Mouse (Mus musculus) E14TG2a.4 (cell line): ENCODE measurements around the gene Krt222.

Experiments used
- H3K27me3 ChIP-seq: 2 replicates; pipeline ENCODE4 v1.6.1; 2014; ENCODE audit warnings: low read length, control low read depth; ENCODE audit not compliant: insufficient read depth
- H3K36me3 ChIP-seq: 2 replicates; pipeline ENCODE4 v1.6.1; 2014; ENCODE audit warnings: low read length, control low read depth; ENCODE audit not compliant: insufficient read depth
- H3K4me1 ChIP-seq: replicated peaks from 2 replicates; pipeline ENCODE4 v1.6.1; 2014; ENCODE audit warnings: low read depth, low read length, control low read depth
- H3K4me3 ChIP-seq: replicated peaks from 2 replicates; pipeline ENCODE4 v1.5.1; 2014; ENCODE audit warnings: mild to moderate bottlenecking, low read length
- H3K9me3 ChIP-seq: 2 replicates; pipeline ENCODE4 v1.6.1; 2014; ENCODE audit warnings: low read length, control low read depth
- CTCF ChIP-seq: conservative IDR thresholded peaks from 2 replicates; pipeline ENCODE4 v1.5.1; 2014; ENCODE audit warnings: low read length
- NANOG ChIP-seq: IDR thresholded peaks from 2 replicates; pipeline ENCODE4 v1.6.1; 2014; ENCODE audit warnings: borderline replicate concordance, low read length, mixed read lengths
- POU5F1 ChIP-seq: IDR thresholded peaks from 2 replicates; pipeline ENCODE4 v1.6.1; 2014; ENCODE audit warnings: low read length, borderline replicate concordance

The Krt222 gene

GRCm38 (mm10) chr11:99211964-99212363 lies 31.9 kb downstream of the Krt222 start:
- Histone ChIP-seq H3K27me3 (no peaks in the 10 kb centered on the region), H3K36me3 (peaks cover 74% of the 10 kb centered on the region), H3K4me1 (peaks cover 8% of the 10 kb centered on the region), H3K9me3 (no peaks in the 10 kb centered on the region), H3K4me3 (no peak overlapping the region)
- TF ChIP-seq NANOG (no peak), CTCF (no peak), POU5F1 (no peak)

- TF ChIP-seq POU5F1 = no peak
- TF ChIP-seq CTCF = no peak
- TF ChIP-seq NANOG = no peak
- H3K27me3 ChIP-seq = no peaks in the 10 kb centered on the region
- peaks cover 36% of the 10 kb centered on the region for H3K36me3 ChIP-seq
- no peak overlapping the region for H3K4me3 ChIP-seq
- no peaks in the 10 kb centered on the region for H3K9me3 ChIP-seq
- H3K4me1 ChIP-seq = peaks cover 6% of the 10 kb centered on the region
Measured at GRCm38 (mm10) chr11:99208105-99208669, 35.7 kb downstream of the Krt222 start.

GRCm38 (mm10) chr11:99207449-99207848 lies 36.4 kb downstream of the Krt222 start:
- peaks cover 6% of the 10 kb centered on the region for H3K4me1 ChIP-seq
- H3K4me3 ChIP-seq = no peak overlapping the region
- H3K9me3 ChIP-seq = no peaks in the 10 kb centered on the region
- peaks cover 29% of the 10 kb centered on the region for H3K36me3 ChIP-seq
- no peaks in the 10 kb centered on the region for H3K27me3 ChIP-seq
- no peak for TF ChIP-seq NANOG

- Histone ChIP-seq H3K27me3 (no peaks in the 10 kb centered on the region), H3K4me3 (no peak overlapping the region), H3K36me3 (peaks cover 24% of the 10 kb centered on the region), H3K4me1 (peaks cover 6% of the 10 kb centered on the region), H3K9me3 (no peaks in the 10 kb centered on the region)
- TF ChIP-seq CTCF (peak; percentile 93), POU5F1 (no peak)
Measured at GRCm38 (mm10) chr11:99206954-99207353, 36.9 kb downstream of the Krt222 start.

- peaks cover 35% of the 10 kb centered on the region for H3K27me3 ChIP-seq
- H3K4me1 ChIP-seq = no peaks in the 10 kb centered on the region; the same call in 1 of the 2 replicates
- no peak overlapping the region for H3K4me3 ChIP-seq
- H3K36me3 ChIP-seq = no peaks in the 10 kb centered on the region
- TF ChIP-seq NANOG = no peak
- TF ChIP-seq CTCF = peak; percentile 85
- H3K9me3 ChIP-seq = peaks cover 10% of the 10 kb centered on the region; the same call in 1 of the 2 replicates
Measured at GRCm38 (mm10) chr11:99189154-99189582, 54.7 kb downstream of the Krt222 start.

- TF ChIP-seq CTCF (no peak), NANOG (no peak), POU5F1 (no peak)
- Histone ChIP-seq H3K27me3 (peaks cover 35% of the 10 kb centered on the region), H3K4me3 (no peak overlapping the region), H3K36me3 (no peaks in the 10 kb centered on the region), H3K4me1 (no peaks in the 10 kb centered on the region; the same call in 1 of the 2 replicates), H3K9me3 (peaks cover 4% of the 10 kb centered on the region; the same call in 1 of the 2 replicates)
Measured at GRCm38 (mm10) chr11:99187348-99187747, 56.5 kb downstream of the Krt222 start.

GRCm38 (mm10) chr11:99186836-99187235 lies 57.0 kb downstream of the Krt222 start:
- Histone ChIP-seq H3K4me1 (no peaks in the 10 kb centered on the region; the same call in 1 of the 2 replicates), H3K27me3 (peaks cover 35% of the 10 kb centered on the region), H3K9me3 (no peaks in the 10 kb centered on the region), H3K4me3 (no peak overlapping the region), H3K36me3 (no peaks in the 10 kb centered on the region)
- TF ChIP-seq CTCF (no peak), NANOG (no peak), POU5F1 (no peak)
